ENCODE assay signal across 12 mouse cellular contexts in the genomic region with DNA sequence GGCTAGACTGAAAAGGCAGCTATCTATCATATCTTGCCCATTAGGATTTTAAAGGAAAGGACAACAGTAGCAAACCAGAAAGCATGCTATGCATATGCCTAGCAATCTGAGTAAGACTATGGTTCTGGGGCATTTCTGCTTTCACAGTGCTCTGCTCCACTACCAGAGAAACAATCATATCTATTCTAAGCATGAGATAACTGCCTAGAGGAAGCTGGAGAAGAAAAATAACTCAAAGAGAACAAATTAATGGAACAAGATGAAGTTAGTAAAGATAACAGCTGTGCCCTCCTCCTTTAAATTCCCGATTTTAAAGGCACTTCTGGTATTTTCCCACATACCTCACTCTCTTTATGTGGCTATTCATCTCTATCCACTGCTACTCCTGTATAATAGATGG.
"Had no signal": no experiment of that assay in that cellular context is flagged by ENCODE, and none has a peak within 500 bp of the region (broad histone marks: within the 10 kb centered on the region; RNA-seq: fewer than 3 reads in every experiment).

No protein-coding gene starts in this region.

- H3K4me2 ChIP-seq: limb, embryonic 12.5 days; liver, embryonic 13.5 days; midbrain, embryonic 12.5 days had no signal

- ATAC-seq: midbrain, embryonic 16.5 days had no signal

- H3K27ac ChIP-seq: kidney, postnatal 0 days; layer of hippocampus, adult 2 months; limb, embryonic 12.5 days; liver, embryonic 13.5 days; midbrain, embryonic 12.5 days had no signal

- H3K27me3 ChIP-seq: limb, embryonic 12.5 days; liver, embryonic 13.5 days; midbrain, embryonic 12.5 days had no signal

- H3K9ac ChIP-seq: limb, embryonic 12.5 days; liver, embryonic 13.5 days; midbrain, embryonic 12.5 days had no signal

- H3K4me3 ChIP-seq: layer of hippocampus, adult 2 months; limb, embryonic 12.5 days; liver, embryonic 13.5 days; midbrain, embryonic 12.5 days had no signal

- H3K9me3 ChIP-seq: limb, embryonic 12.5 days; liver, embryonic 13.5 days; midbrain, embryonic 12.5 days had no signal

- H3K4me1 ChIP-seq: limb, embryonic 12.5 days; midbrain, embryonic 12.5 days had no signal

- DNase-seq: kidney, postnatal 36 days; liver; liver, embryonic 13.5 days; lung, adult 18-20 months; right cerebral cortex, adult 18-20 months; thymus, adult 18-20 months; thymus, postnatal 14 days had no signal

- H3K36me3 ChIP-seq: limb, embryonic 12.5 days; liver, embryonic 13.5 days; midbrain, embryonic 12.5 days had no signal
